Mouse (Mus musculus): ENCODE measurements around the gene Csmd2. TPM values are rescaled to one million over a fixed set of nuclear protein-coding genes. Genes with fewer than 3 reads are reported as not detected.

Gene Csmd2
- polyA plus RNA-seq, 1 experiment from 2014 or later, result 0.05 TPM

GRCm38 (mm10) chr4:128067189-128067588 is 79.5 kb downstream of the Csmd2 start:
- Histone ChIP-seq H3K36me3 (ENCODE audit: insufficient read depth, low read length) (no peaks in the 10 kb centered on the region), H3K9ac (replicated peaks; ENCODE audit: low read depth) (no peak overlapping the region), H3K9me3 (ENCODE audit: low read length) (no peaks in the 10 kb centered on the region), H3K27me3 (replicated peaks; ENCODE audit: insufficient read depth, low read length) (no peaks in the 10 kb centered on the region), H3K4me3 (ENCODE audit: low read depth, low read length) (no peak overlapping the region), H3K4me2 (replicated peaks; ENCODE audit: low read depth, low read length) (no peak overlapping the region), H3K27ac (ENCODE audit: low read length) (no peak overlapping the region), H3K4me1 (ENCODE audit: insufficient read depth, low read depth, low read length) (no peaks in the 10 kb centered on the region)
- TF ChIP-seq EP300 (IDR thresholded peaks at IDR 0.05) (no peak), CTCF (IDR thresholded peaks at IDR 0.05) (no peak)
- DNase-seq (ENCODE audit: low spot score) (no peak), ATAC-seq (no peak)
- 75% methylated on average over 9 of the region's 9 CpGs for WGBS

DNA sequence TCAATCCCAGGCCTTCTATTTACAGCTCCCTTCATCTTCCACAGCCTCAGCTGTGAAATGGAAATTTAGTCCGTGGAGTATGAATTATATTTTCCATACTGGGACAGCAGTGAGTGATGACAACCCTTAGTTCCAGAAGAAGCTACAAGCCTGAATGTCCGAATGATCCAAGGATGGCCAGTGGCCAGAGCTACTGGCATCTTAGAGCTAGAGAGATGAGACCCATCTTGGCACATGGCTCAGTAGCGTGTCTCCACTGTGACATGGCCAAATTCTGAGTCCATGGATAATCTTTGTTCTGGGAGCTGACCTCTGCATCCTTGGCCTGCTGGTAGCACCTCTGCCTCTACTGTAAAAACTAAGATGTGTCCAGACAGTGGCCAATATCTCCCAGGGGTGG is 96.8 kb downstream of the Csmd2 start:
- TF ChIP-seq EP300 (IDR thresholded peaks at IDR 0.05) (no peak), CTCF (IDR thresholded peaks at IDR 0.05) (no peak)
- no peak for ATAC-seq
- H3K27me3 ChIP-seq (replicated peaks; ENCODE audit: insufficient read depth, low read length), result no peaks in the 10 kb centered on the region
- no peaks in the 10 kb centered on the region for H3K4me1 ChIP-seq (ENCODE audit: insufficient read depth, low read depth, low read length)
- no peak overlapping the region for H3K9ac ChIP-seq (replicated peaks; ENCODE audit: low read depth)
- H3K4me2 ChIP-seq (replicated peaks; ENCODE audit: low read depth, low read length), result no peak overlapping the region
- H3K4me3 ChIP-seq (ENCODE audit: low read depth, low read length), result no peak overlapping the region
- no peak for DNase-seq (ENCODE audit: low spot score)
- 88% methylated on average over 3 of the region's 3 CpGs for WGBS
- no peaks in the 10 kb centered on the region for H3K9me3 ChIP-seq (ENCODE audit: low read length)
- no peaks in the 10 kb centered on the region for H3K36me3 ChIP-seq (ENCODE audit: insufficient read depth, low read length)
- H3K27ac ChIP-seq (ENCODE audit: low read length), result no peak overlapping the region

DNA sequence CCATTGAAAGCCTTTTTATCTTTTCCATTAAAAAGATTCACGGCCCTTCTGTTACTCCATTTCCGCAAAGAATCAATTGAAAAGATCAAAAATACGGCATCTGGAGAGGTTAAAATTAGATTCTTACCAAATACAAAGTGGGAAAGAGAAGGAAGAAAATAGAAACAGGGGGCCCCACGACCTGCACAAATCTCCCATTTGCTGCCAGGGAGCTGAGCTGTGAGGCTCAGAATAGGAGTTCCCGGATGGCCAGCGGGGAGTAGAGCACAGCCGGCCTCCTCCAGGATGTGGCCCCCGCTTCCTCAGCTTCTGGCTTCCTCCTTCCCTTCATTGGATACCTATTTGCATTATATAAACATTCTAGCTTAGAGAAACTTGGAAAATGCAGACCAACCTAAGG is 97.4 kb downstream of the Csmd2 start:
- Histone ChIP-seq H3K4me2 (replicated peaks; ENCODE audit: low read depth, low read length) (no peak overlapping the region), H3K4me1 (ENCODE audit: insufficient read depth, low read depth, low read length) (no peaks in the 10 kb centered on the region), H3K9me3 (ENCODE audit: low read length) (no peaks in the 10 kb centered on the region), H3K27me3 (replicated peaks; ENCODE audit: insufficient read depth, low read length) (no peaks in the 10 kb centered on the region), H3K9ac (replicated peaks; ENCODE audit: low read depth) (no peak overlapping the region), H3K36me3 (ENCODE audit: insufficient read depth, low read length) (no peaks in the 10 kb centered on the region), H3K27ac (ENCODE audit: low read length) (no peak overlapping the region), H3K4me3 (ENCODE audit: low read depth, low read length) (no peak overlapping the region)
- DNase-seq (ENCODE audit: low spot score) (no peak), ATAC-seq (no peak)
- TF ChIP-seq CTCF (IDR thresholded peaks at IDR 0.05), result no peak
- no peak for TF ChIP-seq EP300 (IDR thresholded peaks at IDR 0.05)
- WGBS, result 56% methylated on average over 8 of the region's 8 CpGs

DNA sequence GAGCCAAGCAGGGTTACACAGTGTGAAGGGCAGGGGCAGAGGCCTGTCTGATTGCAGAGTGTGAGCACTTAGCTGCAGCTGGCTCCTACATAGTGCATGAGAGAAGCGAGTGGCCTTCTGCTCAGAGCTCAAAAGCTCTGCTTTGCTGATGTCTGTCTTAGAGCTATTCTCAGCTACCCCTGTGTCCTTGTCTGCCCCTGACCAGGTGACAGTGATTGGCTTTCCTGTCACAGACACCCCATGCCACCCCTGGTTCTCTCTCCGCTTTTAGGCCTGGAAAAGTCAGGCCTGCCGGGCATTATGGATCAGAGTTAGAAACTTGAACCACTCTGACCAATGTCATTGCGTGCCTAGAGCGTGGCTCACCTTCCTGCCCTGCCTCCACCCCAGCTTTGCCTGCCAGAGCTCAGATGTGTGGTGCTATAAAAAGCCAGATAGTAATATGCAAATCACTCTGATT is 99.5 kb downstream of the Csmd2 start:
- Histone ChIP-seq H3K9ac (replicated peaks; ENCODE audit: low read depth) (no peak overlapping the region), H3K4me1 (ENCODE audit: insufficient read depth, low read depth, low read length) (no peaks in the 10 kb centered on the region), H3K4me3 (ENCODE audit: low read depth, low read length) (no peak overlapping the region), H3K9me3 (ENCODE audit: low read length) (no peaks in the 10 kb centered on the region), H3K27ac (ENCODE audit: low read length) (no peak overlapping the region), H3K36me3 (ENCODE audit: insufficient read depth, low read length) (no peaks in the 10 kb centered on the region), H3K27me3 (replicated peaks; ENCODE audit: insufficient read depth, low read length) (no peaks in the 10 kb centered on the region), H3K4me2 (replicated peaks; ENCODE audit: low read depth, low read length) (no peak overlapping the region)
- ATAC-seq, result no peak
- TF ChIP-seq CTCF (IDR thresholded peaks at IDR 0.05) (no peak), EP300 (IDR thresholded peaks at IDR 0.05) (no peak)
- 80% methylated on average over 5 of the region's 5 CpGs for WGBS
- no peak for DNase-seq (ENCODE audit: low spot score)

GRCm38 (mm10) chr4:128087704-128088103 is 100.0 kb downstream of the Csmd2 start:
- DNase-seq (ENCODE audit: low spot score) (no peak), ATAC-seq (no peak)
- TF ChIP-seq EP300 (IDR thresholded peaks at IDR 0.05), result no peak
- no peak for TF ChIP-seq CTCF (IDR thresholded peaks at IDR 0.05)
- Histone ChIP-seq H3K9ac (replicated peaks; ENCODE audit: low read depth) (no peak overlapping the region), H3K9me3 (ENCODE audit: low read length) (no peaks in the 10 kb centered on the region), H3K4me2 (replicated peaks; ENCODE audit: low read depth, low read length) (no peak overlapping the region), H3K4me1 (ENCODE audit: insufficient read depth, low read depth, low read length) (no peaks in the 10 kb centered on the region), H3K27ac (ENCODE audit: low read length) (no peak overlapping the region), H3K27me3 (replicated peaks; ENCODE audit: insufficient read depth, low read length) (no peaks in the 10 kb centered on the region), H3K36me3 (ENCODE audit: insufficient read depth, low read length) (no peaks in the 10 kb centered on the region), H3K4me3 (ENCODE audit: low read depth, low read length) (no peak overlapping the region)
- 59% methylated on average over 3 of the region's 3 CpGs for WGBS

DNA sequence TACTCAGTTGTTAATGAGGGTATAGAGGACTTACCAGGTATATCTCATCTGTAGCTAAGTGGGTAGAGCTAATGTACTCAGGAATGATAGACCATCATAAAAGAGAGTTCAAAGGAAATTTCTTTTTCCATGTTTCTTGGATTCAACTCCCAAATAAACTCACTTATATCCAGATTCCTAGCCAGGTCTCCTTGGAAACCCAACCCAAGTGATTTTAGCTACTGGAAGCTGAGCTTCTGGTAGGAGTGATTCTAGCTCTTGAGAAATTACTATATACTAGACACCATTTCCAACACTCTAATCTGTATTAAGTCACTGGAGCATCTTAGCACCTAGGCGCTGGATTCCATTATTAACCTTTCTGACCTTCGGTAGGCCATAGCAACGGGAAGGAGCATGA is 100.6 kb downstream of the Csmd2 start:
- no peak overlapping the region for H3K4me2 ChIP-seq (replicated peaks; ENCODE audit: low read depth, low read length)
- no peak for TF ChIP-seq EP300 (IDR thresholded peaks at IDR 0.05)
- no peak for TF ChIP-seq CTCF (IDR thresholded peaks at IDR 0.05)
- H3K27me3 ChIP-seq (replicated peaks; ENCODE audit: insufficient read depth, low read length), result no peaks in the 10 kb centered on the region
- DNase-seq (ENCODE audit: low spot score) (no peak), ATAC-seq (no peak)
- no peak overlapping the region for H3K4me3 ChIP-seq (ENCODE audit: low read depth, low read length)
- no peak overlapping the region for H3K9ac ChIP-seq (replicated peaks; ENCODE audit: low read depth)
- WGBS, result 65% methylated on average over 3 of the region's 3 CpGs
- H3K4me1 ChIP-seq (ENCODE audit: insufficient read depth, low read depth, low read length), result no peaks in the 10 kb centered on the region
- no peak overlapping the region for H3K27ac ChIP-seq (ENCODE audit: low read length)
- no peaks in the 10 kb centered on the region for H3K9me3 ChIP-seq (ENCODE audit: low read length)
- H3K36me3 ChIP-seq (ENCODE audit: insufficient read depth, low read length), result no peaks in the 10 kb centered on the region

DNA sequence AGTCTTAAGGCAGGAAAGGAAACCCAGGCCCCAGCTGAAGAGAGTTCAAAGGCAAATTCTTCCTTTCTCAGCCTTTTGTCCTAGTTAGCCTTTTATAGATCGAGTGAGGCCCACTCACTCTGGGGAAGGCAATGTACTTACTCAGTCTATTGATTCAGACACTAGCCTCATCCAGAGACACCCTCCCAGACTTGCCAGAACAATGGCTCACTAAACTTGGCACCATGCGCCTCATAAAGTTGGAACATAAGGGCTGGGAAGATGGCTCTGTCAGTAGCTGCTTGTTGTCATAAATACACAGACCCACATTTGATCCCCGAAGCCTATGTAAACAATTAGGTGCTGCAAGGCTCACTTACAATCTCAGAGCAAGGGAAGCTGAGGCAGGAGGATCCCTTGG is 104.3 kb downstream of the Csmd2 start:
- ATAC-seq, result no peak
- Histone ChIP-seq H3K4me3 (ENCODE audit: low read depth, low read length) (no peak overlapping the region), H3K9ac (replicated peaks; ENCODE audit: low read depth) (no peak overlapping the region), H3K36me3 (ENCODE audit: insufficient read depth, low read length) (no peaks in the 10 kb centered on the region), H3K9me3 (ENCODE audit: low read length) (no peaks in the 10 kb centered on the region), H3K27ac (ENCODE audit: low read length) (no peak overlapping the region), H3K27me3 (replicated peaks; ENCODE audit: insufficient read depth, low read length) (no peaks in the 10 kb centered on the region), H3K4me2 (replicated peaks; ENCODE audit: low read depth, low read length) (no peak overlapping the region), H3K4me1 (ENCODE audit: insufficient read depth, low read depth, low read length) (no peaks in the 10 kb centered on the region)
- WGBS, result 69% methylated on average over 3 of the region's 3 CpGs
- no peak for DNase-seq (ENCODE audit: low spot score)
- TF ChIP-seq EP300 (IDR thresholded peaks at IDR 0.05) (no peak), CTCF (IDR thresholded peaks at IDR 0.05) (no peak)
